Comparison of ENCODE assay signal across 9 mouse cellular contexts in the genomic region with DNA sequence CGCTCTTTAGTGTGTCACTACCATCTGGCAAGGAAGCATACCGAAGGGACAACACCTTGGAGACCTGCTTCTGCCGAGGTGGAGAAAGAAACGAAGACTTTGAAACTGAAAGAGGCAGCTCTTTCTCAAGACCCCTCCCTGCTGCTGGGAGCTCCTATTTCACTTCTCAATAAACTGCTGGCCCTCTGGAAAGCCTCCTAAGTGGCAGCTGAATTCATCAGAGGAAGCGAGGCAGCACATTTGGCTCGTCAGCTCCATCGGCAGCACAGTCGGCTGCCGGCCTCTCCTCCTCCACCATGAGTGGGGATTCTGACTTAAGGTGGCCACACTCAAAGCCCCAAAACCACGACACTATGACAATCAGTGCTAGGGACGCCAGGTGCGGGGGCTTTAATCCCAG. TPM values are rescaled to one million over a fixed set of nuclear protein-coding genes. Genes with fewer than 3 reads are reported as not detected.
DNase-seq lines count a peak whose midpoint lies in the region; ATAC-seq and TF ChIP-seq lines count a peak whose summit lies in the region.
"Had no signal": no experiment of that assay in that cellular context is flagged by ENCODE, and none has a peak within 500 bp of the region (broad histone marks: within the 10 kb centered on the region; RNA-seq: fewer than 3 reads in every experiment).

No protein-coding gene starts in this region.

- no peaks in the 10 kb centered on the region for H3K9me3 ChIP-seq in heart, embryonic 13.5 days
- H3K9me3 ChIP-seq in intestine, embryonic 15.5 days: no peaks in the 10 kb centered on the region
- H3K9me3 ChIP-seq in stomach, postnatal 0 days (ENCODE audit: control insufficient read depth, low read length): no peaks in the 10 kb centered on the region
- H3K9me3 ChIP-seq: midbrain, embryonic 10.5 days had no signal

- no peak for TF ChIP-seq CTCF in thymus, adult 2 months (IDR thresholded peaks at IDR 0.05; ENCODE audit: borderline replicate concordance, control insufficient read depth, extremely low read depth, insufficient read depth, low read length, poor library complexity)
- no peak for TF ChIP-seq CTCF in stomach, postnatal 0 days (IDR thresholded peaks at IDR 0.05; ENCODE audit: low read depth)

- H3K27ac ChIP-seq in heart, embryonic 13.5 days (replicated peaks): 0 out of 2 replicates have a peak overlapping the region, but pooled peaks have one; percentile 20
- H3K27ac ChIP-seq in thymus, adult 2 months (ENCODE audit: control insufficient read depth, insufficient read depth, low read length): no peak overlapping the region
- H3K27ac ChIP-seq in intestine, embryonic 15.5 days: peak overlapping the region; percentile 29
- peak overlapping the region; percentile 56; the same call in 1 of the 2 replicates for H3K27ac ChIP-seq in stomach, postnatal 0 days (replicated peaks)

- H3K9ac ChIP-seq in heart, embryonic 13.5 days: no peak overlapping the region
- H3K9ac ChIP-seq in intestine, embryonic 15.5 days: no peak overlapping the region
- H3K9ac ChIP-seq in stomach, postnatal 0 days (ENCODE audit: low read length): no peak overlapping the region

- WGBS in heart, embryonic 13.5 days: 61% methylated on average over 12 of the region's 12 CpGs
- WGBS in thymus, adult 2 months: 70% methylated on average over 12 of the region's 12 CpGs
- whole genome bisulfite sequencing in intestine, embryonic 15.5 days: 39% methylated on average over 12 of the region's 12 CpGs
- 39% methylated on average over 12 of the region's 12 CpGs for WGBS in stomach, postnatal 0 days

- H3K4me1 ChIP-seq in heart, embryonic 13.5 days: peaks cover 13% of the 10 kb centered on the region
- H3K4me1 ChIP-seq in thymus, adult 2 months (replicated peaks; ENCODE audit: control insufficient read depth, insufficient read depth, low read length): no peaks in the 10 kb centered on the region
- H3K4me1 ChIP-seq in intestine, embryonic 15.5 days (replicated peaks): peaks cover 14% of the 10 kb centered on the region
- no peaks in the 10 kb centered on the region for H3K4me1 ChIP-seq in stomach, postnatal 0 days (replicated peaks; ENCODE audit: control insufficient read depth, insufficient read depth)

- no peak overlapping the region for H3K4me2 ChIP-seq in heart, embryonic 13.5 days
- H3K4me2 ChIP-seq in intestine, embryonic 15.5 days (replicated peaks): peak overlapping the region; percentile 32
- H3K4me2 ChIP-seq in stomach, postnatal 0 days (replicated peaks; ENCODE audit: low read depth): peak overlapping the region; percentile 34; the same call in 1 of the 2 replicates

- H3K36me3 ChIP-seq in heart, embryonic 13.5 days: peaks cover 84% of the 10 kb centered on the region
- H3K36me3 ChIP-seq in thymus, adult 2 months (ENCODE audit: control insufficient read depth, insufficient read depth, low read length): no peaks in the 10 kb centered on the region
- H3K36me3 ChIP-seq in intestine, embryonic 15.5 days: peaks cover 13% of the 10 kb centered on the region; the same call in 1 of the 2 replicates
- H3K36me3 ChIP-seq in stomach, postnatal 0 days (ENCODE audit: control insufficient read depth, insufficient read depth, low read length): peaks cover 11% of the 10 kb centered on the region

- DNase-seq in heart, postnatal 14 days: no peak
- DNase-seq in thymus, postnatal 14 days: peak; percentile 2
- no peak for DNase-seq in thymus, adult 2 months
- no peak for DNase-seq in stomach, postnatal 0 days (ENCODE audit: low spot score)
- no peak for DNase-seq in Muller cell, postnatal 12 days (ENCODE audit: inconsistent ontology term)
- no peak for DNase-seq in spleen, postnatal 10 days (ENCODE audit: low spot score in 2 of 2)

- no peak for TF ChIP-seq EP300 in stomach, postnatal 0 days (optimal IDR thresholded peaks at IDR 0.05)

- intact Hi-C loops in heart, postnatal 14 days (cut with DNase I): no loop called here

- H3K4me3 ChIP-seq in heart, embryonic 13.5 days: no peak overlapping the region
- H3K4me3 ChIP-seq in thymus, adult 2 months (ENCODE audit: control insufficient read depth, insufficient read depth, low read length): no peak overlapping the region
- no peak overlapping the region for H3K4me3 ChIP-seq in intestine, embryonic 15.5 days (replicated peaks)
- H3K4me3 ChIP-seq in stomach, postnatal 0 days (ENCODE audit: low read depth, low read length): peak overlapping the region; percentile 12; the same call in 1 of the 2 replicates
- H3K4me3 ChIP-seq: midbrain, embryonic 10.5 days had no signal

- ATAC-seq in heart, embryonic 13.5 days (ENCODE audit: extremely low read depth, insufficient number of reproducible peaks, low FRiP score, low TSS enrichment): no peak
- no peak for ATAC-seq in intestine, embryonic 15.5 days
- ATAC-seq in stomach, postnatal 0 days (ENCODE audit: low FRiP score, low TSS enrichment): no peak

- H3K27me3 ChIP-seq in heart, embryonic 13.5 days (replicated peaks): no peaks in the 10 kb centered on the region
- no peaks in the 10 kb centered on the region for H3K27me3 ChIP-seq in thymus, adult 2 months (ENCODE audit: control insufficient read depth, insufficient read depth, low read length)
- H3K27me3 ChIP-seq in intestine, embryonic 15.5 days (replicated peaks): no peaks in the 10 kb centered on the region
- no peaks in the 10 kb centered on the region for H3K27me3 ChIP-seq in stomach, postnatal 0 days (ENCODE audit: control insufficient read depth, insufficient read depth, low read length)

- TF ChIP-seq POLR2A in thymus, adult 2 months (IDR thresholded peaks at IDR 0.05; ENCODE audit: control insufficient read depth, extremely low read depth, insufficient read depth, low read length, poor library complexity): no peak

RNA-seq across cellular contexts. Expression of gene B4galt5, which starts 41.3 kb away (rescaled TPM):
- 8.8 and 9.7 TPM in 2 replicates for polyA plus RNA-seq in heart, embryonic 13.5 days (2015; fragmentation: Nextera tagmentation; extraction: Ambion mirVana)
- total RNA-seq in heart, postnatal 14 days (2021): 10 to 100 TPM; 18.5 to 19.8 TPM
- polyA plus RNA-seq in thymus, adult 2 months (2012; rRNA removed): 10.9 and 14.2 TPM in 2 replicates
- polyA plus RNA-seq in intestine, embryonic 15.5 days (2015; fragmentation: Nextera tagmentation; extraction: Ambion mirVana): 9.6 and 10.8 TPM in 2 replicates
- 4.5 and 6.0 TPM in 2 replicates for polyA plus RNA-seq in stomach, postnatal 0 days (2015; fragmentation: Nextera tagmentation; extraction: Ambion mirVana)
